Comparison of ENCODE assay signal across 10 mouse cellular contexts in genomic region chr15:3672586-3672985, GRCm38 (mm10).
"Had no signal": no experiment of that assay in that cellular context is flagged by ENCODE, and none has a peak within 500 bp of the region (broad histone marks: within the 10 kb centered on the region; RNA-seq: fewer than 3 reads in every experiment).

No protein-coding gene starts in this region.

- DNase-seq: kidney, postnatal 36 days; layer of hippocampus, postnatal 36 days; liver; lung, adult 18-20 months; lung, postnatal 10 days; lung, postnatal 36 days; retina, postnatal 1 day; right cerebral cortex, postnatal 25 days; thymus, adult 18-20 months; thymus, postnatal 36 days had no signal
